Mouse (Mus musculus) midbrain, embryonic 15.5 days (tissue): ENCODE measurements around the gene Cdkal1. TPM values are rescaled to one million over a fixed set of nuclear protein-coding genes. Genes with fewer than 3 reads are reported as not detected.

Experiments used
- ATAC-seq: fragments of 200-750 bp; cut with Nextera tagmentation; replicated peaks from 2 replicates; pipeline ENCODE4 v1.8.0; 2017; ENCODE audit warnings: moderate TSS enrichment
- H3K27ac ChIP-seq: fragments of 300-500 bp; sonication (generic); 2 replicates; pipeline ENCODE4 v1.5.1; 2015; ENCODE audit warnings: mild to moderate bottlenecking, inconsistent platforms
- H3K27me3 ChIP-seq: fragments of 300-500 bp; sonication (generic); replicated peaks from 2 replicates; pipeline ENCODE4 v1.6.1; 2015; ENCODE audit warnings: inconsistent platforms
- H3K36me3 ChIP-seq: fragments of 300-500 bp; sonication (generic); replicated peaks from 2 replicates; pipeline ENCODE4 v1.6.1; 2015; ENCODE audit warnings: inconsistent platforms
- H3K4me1 ChIP-seq: fragments of 300-500 bp; sonication (generic); 2 replicates; pipeline ENCODE4 v1.6.1; 2015; ENCODE audit warnings: inconsistent platforms
- H3K4me2 ChIP-seq: fragments of 300-500 bp; sonication (generic); 2 replicates; pipeline ENCODE4 v1.6.1; 2015; ENCODE audit warnings: inconsistent platforms, mild to moderate bottlenecking, moderate library complexity
- H3K4me3 ChIP-seq: fragments of 300-500 bp; sonication (generic); 2 replicates; pipeline ENCODE4 v1.5.1; 2015; ENCODE audit warnings: mild to moderate bottlenecking, inconsistent platforms
- H3K9ac ChIP-seq: fragments of 300-500 bp; sonication (generic); 2 replicates; pipeline ENCODE4 v1.6.1; 2015; ENCODE audit warnings: mild to moderate bottlenecking, inconsistent platforms
- H3K9me3 ChIP-seq: fragments of 300-500 bp; sonication (generic); 2 replicates; pipeline ENCODE4 v1.6.1; 2016; ENCODE audit warnings: inconsistent platforms
- WGBS: fragments of 180-500 bp; shearing (Covaris S2); methylation state at CpG from one replicate; pipeline ENCODE4 v1.1.7; 2015; ENCODE audit warnings: mixed read lengths; 5-methylcytosine and 5-hydroxymethylcytosine counted together
- polyA plus RNA-seq: library from polyadenylated mRNA; unstranded; fragments of >200 nt; fragmentation: Nextera tagmentation; extraction: Ambion mirVana; gene quantifications from 2 replicates; pipeline ENCODE4 v1.2.1, GENCODE M21; 2015

Cdkal1 gene
- polyA plus RNA-seq, 1 experiment from 2014 or later = 21.9 TPM

GRCm38 (mm10) chr13:29753254-29753653 lies 102.2 kb downstream of the Cdkal1 start:
- Histone ChIP-seq H3K4me3 (no peak overlapping the region), H3K36me3 (no peaks in the 10 kb centered on the region), H3K9me3 (no peaks in the 10 kb centered on the region), H3K9ac (no peak overlapping the region), H3K4me2 (no peak overlapping the region), H3K27ac (no peak overlapping the region), H3K4me1 (no peaks in the 10 kb centered on the region), H3K27me3 (no peaks in the 10 kb centered on the region)
- 89% methylated on average over 3 of the region's 3 CpGs for WGBS
- no peak for ATAC-seq

GRCm38 (mm10) chr13:29752061-29752460 lies 103.4 kb downstream of the Cdkal1 start:
- no peak overlapping the region for H3K4me3 ChIP-seq
- no peak for ATAC-seq
- 90% methylated on average over 6 of the region's 6 CpGs for WGBS
- H3K27me3 ChIP-seq = no peaks in the 10 kb centered on the region
- no peak overlapping the region for H3K4me2 ChIP-seq
- H3K9me3 ChIP-seq = no peaks in the 10 kb centered on the region
- no peaks in the 10 kb centered on the region for H3K4me1 ChIP-seq
- H3K36me3 ChIP-seq = no peaks in the 10 kb centered on the region
- H3K27ac ChIP-seq = no peak overlapping the region
- no peak overlapping the region for H3K9ac ChIP-seq

GRCm38 (mm10) chr13:29751201-29751600 lies 104.3 kb downstream of the Cdkal1 start:
- no peaks in the 10 kb centered on the region for H3K4me1 ChIP-seq
- no peaks in the 10 kb centered on the region for H3K36me3 ChIP-seq
- H3K27me3 ChIP-seq = no peaks in the 10 kb centered on the region
- no peak overlapping the region for H3K4me3 ChIP-seq
- H3K27ac ChIP-seq = no peak overlapping the region
- WGBS = 99% methylated on average over 5 of the region's 5 CpGs
- H3K9ac ChIP-seq = no peak overlapping the region
- ATAC-seq = no peak
- no peaks in the 10 kb centered on the region for H3K9me3 ChIP-seq
- H3K4me2 ChIP-seq = no peak overlapping the region

DNA sequence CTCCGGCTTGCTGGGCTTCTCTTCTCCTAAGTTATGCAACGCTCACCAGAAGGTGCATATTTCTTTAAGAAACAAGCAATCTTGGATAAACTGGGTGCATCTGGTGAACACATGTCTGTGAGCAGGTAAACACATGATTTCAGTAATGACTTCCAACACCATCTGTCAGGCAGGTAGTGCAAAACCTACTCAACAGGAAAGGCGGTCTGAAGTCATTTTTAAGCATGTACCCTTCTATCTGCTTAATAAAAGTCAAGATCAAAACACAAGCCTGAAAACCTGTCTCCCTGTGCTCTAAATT lies 108.2 kb downstream of the Cdkal1 start:
- no peak for ATAC-seq
- Histone ChIP-seq H3K27ac (no peak overlapping the region), H3K4me3 (no peak overlapping the region), H3K4me1 (no peaks in the 10 kb centered on the region), H3K27me3 (no peaks in the 10 kb centered on the region), H3K4me2 (no peak overlapping the region), H3K36me3 (no peaks in the 10 kb centered on the region), H3K9me3 (no peaks in the 10 kb centered on the region), H3K9ac (no peak overlapping the region)
- WGBS = 90% methylated on average over 3 of the region's 3 CpGs

DNA sequence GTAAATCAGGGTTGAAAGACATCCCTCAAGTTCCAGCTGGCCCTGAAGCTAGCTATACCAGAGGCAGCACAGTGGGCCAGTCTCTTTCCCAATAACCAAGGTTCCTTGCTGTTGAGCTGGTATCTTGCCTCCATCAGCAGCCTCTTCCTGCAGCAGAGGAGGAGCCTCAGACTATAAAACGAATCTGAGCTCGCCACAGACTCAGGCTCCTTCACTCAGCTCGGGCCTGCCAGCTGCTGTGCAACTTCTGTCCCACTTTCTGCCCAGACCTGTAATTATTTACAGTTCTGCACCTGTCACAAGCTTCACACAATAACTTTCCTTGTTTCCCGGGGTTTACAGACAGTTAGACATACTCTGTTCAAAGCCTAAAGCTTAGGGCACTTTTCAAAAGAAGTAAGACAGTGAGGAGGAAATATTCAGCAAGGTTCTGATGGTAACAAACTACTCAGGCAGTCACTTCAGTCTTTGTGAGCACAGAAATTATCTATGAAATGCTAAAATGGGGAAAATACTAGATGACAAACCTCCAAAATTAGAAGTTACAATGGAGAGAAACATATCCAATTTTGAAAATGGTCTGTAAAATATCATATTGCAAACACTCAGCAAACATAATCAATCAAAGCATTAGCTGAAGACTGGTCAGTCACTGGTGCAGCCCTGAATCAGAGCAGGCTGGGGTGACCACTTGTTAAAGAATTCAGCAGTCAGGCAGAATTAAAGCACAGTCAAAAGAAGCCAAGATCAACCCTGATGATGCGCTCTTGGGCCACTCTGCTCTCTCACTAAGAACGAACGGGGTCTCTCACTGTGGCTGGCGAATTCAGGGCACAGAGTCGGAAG lies 108.8 kb downstream of the Cdkal1 start:
- Histone ChIP-seq H3K27ac (no peak overlapping the region), H3K4me1 (no peaks in the 10 kb centered on the region), H3K27me3 (no peaks in the 10 kb centered on the region), H3K4me2 (no peak overlapping the region), H3K9me3 (no peaks in the 10 kb centered on the region), H3K9ac (no peak overlapping the region), H3K4me3 (no peak overlapping the region), H3K36me3 (no peaks in the 10 kb centered on the region)
- 67% methylated on average over 9 of the region's 9 CpGs for WGBS
- ATAC-seq = no peak

DNA sequence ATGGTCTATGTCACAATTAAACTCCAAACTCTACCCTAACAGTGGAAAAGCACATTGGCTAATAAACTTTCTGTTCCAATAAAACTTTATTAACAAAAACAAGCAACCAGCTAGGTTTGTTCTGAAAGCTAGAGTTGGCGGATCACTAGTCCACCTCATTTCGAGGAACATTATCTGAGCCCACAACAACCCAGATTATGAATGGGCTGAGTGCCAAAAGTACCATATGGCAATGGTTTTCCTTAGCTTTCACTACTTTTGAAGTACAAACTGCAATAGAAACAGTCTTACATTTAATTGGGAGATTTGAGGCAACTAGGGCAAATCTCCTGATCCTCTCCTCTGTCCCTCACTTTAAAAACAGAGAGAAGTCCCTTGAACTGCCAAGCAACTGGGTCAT lies 110.4 kb downstream of the Cdkal1 start:
- Histone ChIP-seq H3K4me1 (no peaks in the 10 kb centered on the region), H3K9me3 (no peaks in the 10 kb centered on the region), H3K9ac (no peak overlapping the region), H3K27ac (no peak overlapping the region), H3K4me3 (no peak overlapping the region), H3K27me3 (no peaks in the 10 kb centered on the region), H3K36me3 (no peaks in the 10 kb centered on the region), H3K4me2 (no peak overlapping the region)
- 87% methylated on average over 2 of the region's 2 CpGs for WGBS
- no peak for ATAC-seq

- Histone ChIP-seq H3K27ac (no peak overlapping the region), H3K9me3 (no peaks in the 10 kb centered on the region)
- WGBS = 86% methylated on average over 3 of the region's 3 CpGs
These were observed 111.3 kb downstream of the Cdkal1 start for GRCm38 (mm10) chr13:29744188-29744587.

GRCm38 (mm10) chr13:29743761-29744160 lies 111.7 kb downstream of the Cdkal1 start:
- 87% methylated on average over 4 of the region's 4 CpGs for WGBS
- Histone ChIP-seq H3K27ac (no peak overlapping the region), H3K4me1 (no peaks in the 10 kb centered on the region), H3K9ac (no peak overlapping the region), H3K9me3 (no peaks in the 10 kb centered on the region), H3K4me2 (no peak overlapping the region), H3K4me3 (no peak overlapping the region), H3K27me3 (no peaks in the 10 kb centered on the region), H3K36me3 (no peaks in the 10 kb centered on the region)
- ATAC-seq = no peak

More at GRCm38 (mm10) chr13:29744188-29744587, 111.3 kb downstream of the Cdkal1 start:
- Histone ChIP-seq H3K9ac (no peak overlapping the region), H3K4me1 (no peaks in the 10 kb centered on the region), H3K36me3 (no peaks in the 10 kb centered on the region), H3K4me2 (no peak overlapping the region), H3K27me3 (no peaks in the 10 kb centered on the region), H3K4me3 (no peak overlapping the region)
- no peak for ATAC-seq

- Histone ChIP-seq H3K27ac (no peak overlapping the region), H3K4me1 (no peaks in the 10 kb centered on the region), H3K4me3 (no peak overlapping the region), H3K9me3 (no peaks in the 10 kb centered on the region), H3K9ac (no peak overlapping the region), H3K27me3 (no peaks in the 10 kb centered on the region), H3K36me3 (no peaks in the 10 kb centered on the region), H3K4me2 (no peak overlapping the region)
- ATAC-seq = no peak
- WGBS = 76% methylated on average over 5 of the region's 5 CpGs
These were observed 117.6 kb downstream of the Cdkal1 start for GRCm38 (mm10) chr13:29737675-29738461.

DNA sequence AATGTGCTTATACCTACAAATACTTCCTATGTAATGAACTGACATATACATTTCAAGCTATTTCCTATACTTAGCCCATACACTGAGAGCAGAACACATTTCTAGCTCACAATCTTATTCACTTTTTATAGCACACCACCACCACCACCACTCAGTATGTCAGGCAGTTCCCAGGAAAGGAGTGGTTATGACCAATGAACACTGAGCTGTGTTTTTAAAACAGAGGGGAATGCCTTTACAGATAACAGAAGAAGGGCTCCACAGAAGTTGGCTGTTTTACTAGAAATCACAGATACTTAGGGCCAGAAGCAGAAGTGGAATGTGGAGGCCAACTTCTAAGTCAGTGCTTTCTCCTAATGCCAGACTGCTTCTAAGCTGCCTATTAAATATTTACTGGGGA lies 121.0 kb downstream of the Cdkal1 start:
- H3K27ac ChIP-seq = no peak overlapping the region
- no peaks in the 10 kb centered on the region for H3K36me3 ChIP-seq
- no peaks in the 10 kb centered on the region for H3K27me3 ChIP-seq
- ATAC-seq = no peak
- no peak overlapping the region for H3K9ac ChIP-seq
- no peak overlapping the region for H3K4me2 ChIP-seq
- H3K4me1 ChIP-seq = no peaks in the 10 kb centered on the region
- no peak overlapping the region for H3K4me3 ChIP-seq
- no peaks in the 10 kb centered on the region for H3K9me3 ChIP-seq

GRCm38 (mm10) chr13:29726154-29726825 lies 129.2 kb downstream of the Cdkal1 start:
- H3K36me3 ChIP-seq = no peaks in the 10 kb centered on the region
- no peaks in the 10 kb centered on the region for H3K27me3 ChIP-seq
- H3K4me1 ChIP-seq = no peaks in the 10 kb centered on the region
- H3K9me3 ChIP-seq = no peaks in the 10 kb centered on the region
- H3K4me3 ChIP-seq = no peak overlapping the region
- no peak for ATAC-seq
- no peak overlapping the region for H3K27ac ChIP-seq
- WGBS = 89% methylated on average over 5 of the region's 5 CpGs
- no peak overlapping the region for H3K9ac ChIP-seq
- no peak overlapping the region for H3K4me2 ChIP-seq

DNA sequence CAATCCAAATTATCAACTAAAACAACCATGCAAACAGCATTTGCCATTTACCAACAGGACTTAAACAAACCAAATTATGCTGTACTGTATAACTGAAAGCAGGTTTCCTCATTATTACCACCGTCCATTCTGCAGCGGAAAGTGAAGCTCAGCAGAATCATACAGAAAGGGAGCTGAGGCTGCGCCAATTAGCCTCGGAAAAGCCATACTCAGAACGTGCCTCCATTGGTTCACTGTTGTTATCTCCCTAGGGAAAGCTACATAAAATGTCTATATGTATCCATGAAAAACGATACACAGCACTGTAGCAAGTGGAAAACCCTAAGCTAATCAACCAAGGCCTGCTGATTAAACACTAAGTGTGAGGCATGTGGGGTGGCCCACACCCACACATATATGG lies 130.6 kb downstream of the Cdkal1 start:
- H3K4me1 ChIP-seq = no peaks in the 10 kb centered on the region
- no peaks in the 10 kb centered on the region for H3K27me3 ChIP-seq
- H3K9me3 ChIP-seq = no peaks in the 10 kb centered on the region
- H3K9ac ChIP-seq = no peak overlapping the region
- WGBS = 67% methylated on average over 6 of the region's 6 CpGs
- H3K36me3 ChIP-seq = no peaks in the 10 kb centered on the region
- H3K27ac ChIP-seq = no peak overlapping the region
- H3K4me3 ChIP-seq = no peak overlapping the region
- H3K4me2 ChIP-seq = no peak overlapping the region
- ATAC-seq = no peak
